Mouse (Mus musculus) MEL (cell line): ENCODE measurements around the gene Map3k1. TPM values are rescaled to one million over a fixed set of nuclear protein-coding genes. Genes with fewer than 3 reads are reported as not detected.

ENCODE experiments used
- DNase-seq: peaks from one replicate; pipeline ENCODE4 v3.0.0; 2011; ENCODE audit warnings: low read depth, low spot score
- H3K27ac ChIP-seq: 2 replicates; pipeline ENCODE4 v1.5.1; 2012; ENCODE audit warnings: low read depth, mild to moderate bottlenecking, control low read depth, low read length, moderate library complexity; ENCODE audit not compliant: control insufficient read depth
- H3K27me3 ChIP-seq, 2 experiments: fragments of 150-350 bp in 1 of 2; sonication (generic) in 1 of 2; 2 replicates each; pipeline ENCODE4 v1.6.1; 2012; ENCODE audit warnings: low read length in 2 of 2, mild to moderate bottlenecking in 2 of 2, improper control_type of control experiment in 1 of 2, moderate library complexity in 1 of 2; ENCODE audit not compliant: insufficient read depth in 2 of 2, control insufficient read depth in 1 of 2
- H3K36me3 ChIP-seq, 2 experiments: 2 replicates each; pipeline ENCODE4 v1.6.1; 2012 to 2014; ENCODE audit warnings: low read length in 2 of 2, improper control_type of control experiment in 1 of 2, inconsistent platforms in 1 of 2, mild to moderate bottlenecking in 1 of 2; ENCODE audit not compliant: insufficient read depth in 2 of 2, control insufficient read depth in 1 of 2
- H3K4me1 ChIP-seq, 2 experiments: fragments of 150-350 bp in 1 of 2; sonication (generic) in 1 of 2; 2 replicates each; pipeline ENCODE4 v1.6.1; 2012; ENCODE audit warnings: low read length in 2 of 2, improper control_type of control experiment in 1 of 2, mild to moderate bottlenecking in 1 of 2; ENCODE audit not compliant: insufficient read depth in 2 of 2, control insufficient read depth in 1 of 2
- H3K4me3 ChIP-seq, 2 experiments: fragments of 150-350 bp in 1 of 2; sonication (generic) in 1 of 2; 2 replicates each; pipeline ENCODE4 v1.5.1; 2012; ENCODE audit warnings: low read depth in 2 of 2, low read length in 2 of 2, mild to moderate bottlenecking in 2 of 2, moderate library complexity in 2 of 2, control low read depth in 1 of 2, improper control_type of control experiment in 1 of 2; ENCODE audit not compliant: control insufficient read depth in 1 of 2, insufficient read depth in 1 of 2
- H3K79me2 ChIP-seq: 2 replicates; pipeline ENCODE4 v1.6.1; 2012; ENCODE audit warnings: mild to moderate bottlenecking, low read length, moderate library complexity; ENCODE audit not compliant: control insufficient read depth, poor library complexity, insufficient read depth
- H3K9ac ChIP-seq: 2 replicates; pipeline ENCODE4 v1.6.1; 2012; ENCODE audit warnings: low read depth, mild to moderate bottlenecking, control low read depth, low read length, moderate library complexity; ENCODE audit not compliant: control insufficient read depth, poor library complexity, severe bottlenecking
- H3K9me3 ChIP-seq: fragments of 150-350 bp; sonication (generic); replicated peaks from 2 replicates; pipeline ENCODE4 v1.6.1; 2012; ENCODE audit warnings: mild to moderate bottlenecking, low read length, improper control_type of control experiment, moderate library complexity; ENCODE audit not compliant: insufficient read depth
- BHLHE40 ChIP-seq: IDR thresholded peaks from 2 replicates; pipeline ENCODE4 v1.6.1; 2012; ENCODE audit warnings: low read depth, mild to moderate bottlenecking, inconsistent platforms, low read length, improper control_type of control experiment, borderline replicate concordance
- CTCF ChIP-seq, 3 experiments: IDR thresholded peaks in 2 of 3; conservative IDR thresholded peaks in 1 of 3; 2 replicates each; pipeline ENCODE4 v1.5.1; 2011 to 2012; ENCODE audit warnings: low read length in 3 of 3, low read depth in 2 of 3, mild to moderate bottlenecking in 2 of 3, improper control_type of control experiment in 1 of 3, inconsistent platforms in 1 of 3, mixed read lengths in 1 of 3, moderate library complexity in 1 of 3; ENCODE audit not compliant: control insufficient read depth in 1 of 3, insufficient read depth in 1 of 3, poor library complexity in 1 of 3, severe bottlenecking in 1 of 3
- E2F4 ChIP-seq: IDR thresholded peaks from 2 replicates; pipeline ENCODE4 v1.6.1; 2011; ENCODE audit warnings: low read depth, low read length, improper control_type of control experiment, borderline replicate concordance
- EP300 ChIP-seq, 2 experiments: IDR thresholded peaks; 2 replicates each; pipeline ENCODE4 v1.6.1; 2011; ENCODE audit warnings: improper control_type of control experiment in 2 of 2, low read length in 2 of 2, low read depth in 1 of 2, mild to moderate bottlenecking in 1 of 2
- GABPA ChIP-seq: IDR thresholded peaks from 2 replicates; pipeline ENCODE4 v1.6.1; 2012; ENCODE audit warnings: low read depth, mild to moderate bottlenecking, inconsistent platforms, low read length, improper control_type of control experiment, moderate library complexity
- MAX ChIP-seq: IDR thresholded peaks from 2 replicates; pipeline ENCODE4 v1.6.1; 2011; ENCODE audit warnings: low read length, improper control_type of control experiment
- MAZ ChIP-seq: IDR thresholded peaks from 2 replicates; pipeline ENCODE4 v1.6.1; 2012; ENCODE audit warnings: low read depth, mild to moderate bottlenecking, inconsistent platforms, low read length, improper control_type of control experiment
- MEF2A ChIP-seq: IDR thresholded peaks from 2 replicates; pipeline ENCODE4 v1.6.1; 2014; ENCODE audit warnings: low read depth, mild to moderate bottlenecking, inconsistent platforms, low read length, improper control_type of control experiment; ENCODE audit not compliant: poor library complexity, insufficient replicate concordance, severe bottlenecking; ENCODE audit errors: extremely low read depth
- MXI1 ChIP-seq: IDR thresholded peaks from 2 replicates; pipeline ENCODE4 v1.6.1; 2011; ENCODE audit warnings: mild to moderate bottlenecking, low read depth, low read length, improper control_type of control experiment
- NELFE ChIP-seq: IDR thresholded peaks from 2 replicates; pipeline ENCODE4 v1.6.1; 2011; ENCODE audit warnings: low read depth, low read length, improper control_type of control experiment
- NRF1 ChIP-seq: IDR thresholded peaks from 2 replicates; pipeline ENCODE4 v1.6.1; 2014; ENCODE audit warnings: low read depth, mild to moderate bottlenecking, inconsistent platforms, low read length, improper control_type of control experiment, moderate library complexity; ENCODE audit not compliant: poor library complexity, insufficient read depth, severe bottlenecking
- POLR2AphosphoS2 ChIP-seq: IDR thresholded peaks from 2 replicates; pipeline ENCODE4 v1.6.1; 2011; ENCODE audit warnings: low read length, improper control_type of control experiment
- POLR2AphosphoS5 ChIP-seq: IDR thresholded peaks from 2 replicates; pipeline ENCODE4 v1.6.1; 2012; ENCODE audit warnings: low read depth, borderline replicate concordance, mild to moderate bottlenecking, inconsistent platforms, low read length, moderate library complexity, mixed read lengths
- RCOR1 ChIP-seq: IDR thresholded peaks from 2 replicates; pipeline ENCODE4 v1.6.1; 2012; ENCODE audit warnings: low read depth, mild to moderate bottlenecking, inconsistent platforms, low read length, improper control_type of control experiment
- SIN3A ChIP-seq: IDR thresholded peaks from 2 replicates; pipeline ENCODE4 v1.6.1; 2012; ENCODE audit warnings: low read length, improper control_type of control experiment, inconsistent platforms
- TCF12 ChIP-seq: IDR thresholded peaks from 2 replicates; pipeline ENCODE4 v1.6.1; 2014; ENCODE audit warnings: low read depth, mild to moderate bottlenecking, inconsistent platforms, low read length, improper control_type of control experiment, moderate library complexity
- UBTF ChIP-seq: IDR thresholded peaks from 2 replicates; pipeline ENCODE4 v1.6.1; 2012; ENCODE audit warnings: low read depth, mild to moderate bottlenecking, inconsistent platforms, low read length, improper control_type of control experiment, moderate library complexity, borderline replicate concordance; ENCODE audit not compliant: insufficient read depth
- USF1 ChIP-seq: IDR thresholded peaks from 2 replicates; pipeline ENCODE4 v1.6.1; 2014; ENCODE audit warnings: low read depth, mild to moderate bottlenecking, inconsistent platforms, low read length, improper control_type of control experiment, moderate library complexity
- ZMIZ1 ChIP-seq: IDR thresholded peaks from 2 replicates; pipeline ENCODE4 v1.6.1; 2012; ENCODE audit warnings: low read depth, mild to moderate bottlenecking, inconsistent platforms, low read length, improper control_type of control experiment, moderate library complexity
- ZNF384 ChIP-seq: IDR thresholded peaks from 2 replicates; pipeline ENCODE4 v1.6.1; 2012; ENCODE audit warnings: low read depth, mild to moderate bottlenecking, inconsistent platforms, low read length, improper control_type of control experiment
- polyA plus RNA-seq, 2 experiments: library from polyadenylated mRNA; stranded (reverse) in 1 of 2; unstranded in 1 of 2; fragments of >175 nt in 1 of 2; fragments of >200 nt in 1 of 2; gene quantifications; 2 replicates each; pipeline versions ENCODE4 v1.2.1 to v1.2.4; 2012; ENCODE audit warnings: low replicate concordance in 2 of 2, low read depth in 1 of 2; ENCODE audit not compliant: insufficient read length in 2 of 2, insufficient read depth in 1 of 2, missing spikeins in 1 of 2
- total RNA-seq: library from RNA; depleted of rRNA; stranded (reverse); fragments of 300-350 nt; gene quantifications from 2 replicates; pipeline ENCODE4 v1.2.3, GENCODE M21; 2012

The Map3k1 gene
- total and polyA plus RNA-seq, 3 experiments: 4.3 to 20.7 (median 4.4) TPM

GRCm38 (mm10) chr13:111802271-111802665 is 6.5 kb downstream of the Map3k1 start:
- no peak for TF ChIP-seq RCOR1
- no peak for TF ChIP-seq TCF12
- no peak for TF ChIP-seq POLR2AphosphoS5
- no peak for TF ChIP-seq ZNF384
- no peak for TF ChIP-seq ZMIZ1
- TF ChIP-seq E2F4: no peak
- H3K9me3 ChIP-seq: no peaks in the 10 kb centered on the region
- no peaks in the 10 kb centered on the region for H3K27me3 ChIP-seq
- DNase-seq: no peak
- H3K79me2 ChIP-seq: peaks cover 8% of the 10 kb centered on the region; the same call in 1 of the 2 replicates
- H3K4me1 ChIP-seq: peaks cover 0 to 8% of the 10 kb centered on the region in 2 experiments; a peak in 2 of 4 replicates
- H3K27ac ChIP-seq: no peak overlapping the region
- no peak overlapping the region for H3K9ac ChIP-seq
- H3K36me3 ChIP-seq: peaks cover 0 to 5% of the 10 kb centered on the region in 2 experiments; a peak in 2 of 4 replicates
- no peak overlapping the region for H3K4me3 ChIP-seq

GRCm38 (mm10) chr13:111801662-111802270 is 7.0 kb downstream of the Map3k1 start:
- Histone ChIP-seq H3K4me1 (peaks cover 0 to 10% of the 10 kb centered on the region in 2 experiments; a peak in 3 of 4 replicates), H3K27ac (no peak overlapping the region), H3K4me3 (no peak overlapping the region), H3K9me3 (no peaks in the 10 kb centered on the region), H3K9ac (no peak overlapping the region), H3K27me3 (no peaks in the 10 kb centered on the region)
- TF ChIP-seq POLR2AphosphoS2 (no peak), NRF1 (no peak), NELFE (no peak), MAZ (no peak), SIN3A (no peak), CTCF (IDR thresholded peaks at IDR 0.05 in 2 of 3, conservative IDR thresholded peaks at IDR 0.05 in 1 of 3; ENCODE audit: control insufficient read depth in 1 of 3, insufficient read depth in 1 of 3, low read depth in 2 of 3, low read length in 3 of 3, poor library complexity in 1 of 3, severe bottlenecking in 1 of 3) (no peak), MXI1 (no peak), MAX (no peak), USF1 (no peak), ZNF384 (no peak), MEF2A (no peak), BHLHE40 (no peak), EP300 (IDR thresholded peaks at IDR 0.05; ENCODE audit: low read depth in 1 of 2, low read length in 2 of 2) (no peak), GABPA (no peak), UBTF (no peak)
- TF ChIP-seq, all 39 proteins: peak for 0
- DNase-seq: no peak
- Histone ChIP-seq H3K36me3 (peaks cover 0 to 4% of the 10 kb centered on the region in 2 experiments; a peak in 2 of 4 replicates), H3K79me2 (peaks cover 8% of the 10 kb centered on the region; the same call in 1 of the 2 replicates)
